Mouse (Mus musculus) frontal cortex, adult 2 months (tissue): ENCODE measurements at regions not wholly inside any gene's neighbourhood (a gene's known extent, or its start where the extent isn't known, plus 50 kb on each side); places are given as distances from the start of the nearest gene placed in this dataset.

Experiments used
- DNase-seq, 2 experiments: peaks; one replicate each; pipeline ENCODE4 v3.0.0; 2022; ENCODE audit warnings: low spot score in 1 of 2; ENCODE audit errors: extremely low spot score in 1 of 2

DNA sequence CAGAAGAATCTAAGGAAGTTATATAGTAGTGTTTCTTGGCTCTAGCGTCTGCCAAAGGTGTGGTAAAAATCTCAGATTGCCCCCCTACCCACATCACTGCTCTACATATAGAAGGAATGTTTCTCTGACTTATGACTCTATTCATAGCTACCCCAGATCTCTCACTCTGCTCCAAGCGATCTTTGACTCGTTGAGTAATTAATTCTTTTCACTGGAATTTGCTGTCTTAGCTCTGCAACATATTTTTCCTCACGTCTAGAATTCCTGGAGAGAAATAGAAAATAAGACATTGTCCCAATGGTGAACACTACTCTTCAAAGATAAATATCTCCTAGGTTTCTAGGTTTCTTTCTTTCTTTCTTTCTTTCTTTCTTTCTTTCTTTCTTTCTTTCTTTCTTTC lies 829.5 kb upstream of the Adgrl2 start:
- DNase-seq = no peak

DNA sequence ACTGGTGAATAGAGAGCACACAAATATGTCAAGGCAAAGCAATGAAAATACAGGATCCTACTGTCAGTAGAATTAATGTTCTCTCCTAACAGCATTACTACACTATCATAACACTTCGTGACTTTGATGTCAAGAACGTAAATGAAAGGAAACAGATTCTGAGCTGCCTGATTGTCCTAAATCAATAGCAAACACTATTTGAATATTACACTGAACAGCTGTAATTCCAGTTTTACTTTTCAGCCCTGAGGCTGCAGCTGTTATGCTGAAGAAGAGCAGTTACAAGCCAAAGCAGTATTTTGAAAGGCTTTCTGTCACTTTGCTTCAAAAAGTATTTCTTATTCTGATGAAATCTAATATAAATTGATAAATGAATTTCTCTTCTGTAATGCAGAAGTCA lies 828.7 kb upstream of the Adgrl2 start:
- no peak for DNase-seq

DNA sequence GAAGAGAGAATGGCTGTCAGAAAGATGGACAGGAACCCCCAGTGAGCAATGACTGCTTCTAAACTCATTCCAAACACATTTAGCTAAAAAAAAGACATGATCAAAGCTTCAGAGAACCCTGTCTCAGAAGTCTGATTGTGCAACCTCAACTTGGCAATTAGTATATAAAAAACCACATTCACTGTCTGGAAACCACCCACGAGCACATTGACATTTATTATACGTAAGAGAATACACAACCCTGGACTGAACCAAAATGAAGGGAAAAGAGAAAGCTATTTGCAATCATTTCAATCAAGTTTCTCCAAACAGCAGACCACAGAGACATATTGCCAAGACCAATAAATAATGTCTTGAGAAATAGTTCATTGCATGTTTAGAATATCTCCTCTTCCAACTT lies 820.7 kb upstream of the Adgrl2 start:
- no peak for DNase-seq

DNA sequence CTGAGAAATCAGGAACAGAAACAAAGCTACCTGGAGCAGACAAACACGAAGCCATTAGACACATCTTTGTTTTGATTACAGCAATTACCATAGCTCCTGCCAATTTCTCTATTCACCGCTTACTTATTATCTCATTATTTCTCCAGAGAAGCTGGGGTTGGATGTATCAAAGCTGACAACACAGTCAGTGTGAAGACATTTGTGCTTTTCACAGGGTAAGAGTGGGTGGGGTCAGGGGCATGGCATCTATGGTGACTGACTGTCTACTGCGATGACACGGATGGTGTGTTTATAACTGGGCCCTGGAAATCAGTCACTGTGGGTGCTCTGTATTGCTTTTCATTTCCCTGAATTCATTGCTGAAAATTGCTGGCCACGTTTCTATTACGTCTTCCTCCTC lies 815.0 kb upstream of the Adgrl2 start:
- DNase-seq = no peak

DNA sequence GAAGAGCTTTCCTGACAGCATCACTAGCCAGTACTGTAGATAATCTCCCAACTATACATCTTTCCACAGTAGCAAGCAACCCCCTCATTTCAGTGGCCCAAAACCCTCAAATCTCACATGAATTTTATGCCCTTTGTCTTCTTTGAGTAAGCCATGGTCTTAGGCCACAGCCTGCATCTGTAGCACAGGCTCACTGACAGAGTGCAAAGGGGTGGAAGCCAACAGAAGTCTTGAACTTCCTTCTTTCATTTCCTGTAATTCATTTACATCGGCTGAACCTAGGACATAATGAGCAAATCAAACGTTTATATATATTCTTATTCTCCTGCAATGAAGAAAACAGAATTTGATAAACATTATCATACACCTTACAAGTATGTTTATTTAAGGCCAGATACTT lies 805.8 kb upstream of the Adgrl2 start:
- DNase-seq = no peak

DNA sequence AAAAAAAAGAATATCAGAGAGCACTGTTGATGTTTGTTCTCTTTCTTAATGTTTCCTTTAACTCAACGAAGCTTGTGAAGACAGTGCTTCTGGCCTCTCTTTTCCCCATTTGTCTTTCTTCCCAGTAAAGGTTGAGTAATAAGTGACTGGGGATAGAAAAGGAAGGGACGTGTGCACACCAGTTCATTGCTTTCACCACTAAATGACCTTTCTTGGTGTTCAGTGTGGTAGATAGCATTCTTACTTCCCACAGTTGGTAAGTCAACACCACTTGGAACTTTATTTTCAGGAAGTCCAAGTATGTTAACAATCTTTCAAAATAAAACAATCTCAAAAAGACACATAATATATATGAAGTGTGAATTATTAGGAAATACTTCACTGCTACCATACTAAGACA lies 801.2 kb upstream of the Adgrl2 start:
- DNase-seq = no peak

DNA sequence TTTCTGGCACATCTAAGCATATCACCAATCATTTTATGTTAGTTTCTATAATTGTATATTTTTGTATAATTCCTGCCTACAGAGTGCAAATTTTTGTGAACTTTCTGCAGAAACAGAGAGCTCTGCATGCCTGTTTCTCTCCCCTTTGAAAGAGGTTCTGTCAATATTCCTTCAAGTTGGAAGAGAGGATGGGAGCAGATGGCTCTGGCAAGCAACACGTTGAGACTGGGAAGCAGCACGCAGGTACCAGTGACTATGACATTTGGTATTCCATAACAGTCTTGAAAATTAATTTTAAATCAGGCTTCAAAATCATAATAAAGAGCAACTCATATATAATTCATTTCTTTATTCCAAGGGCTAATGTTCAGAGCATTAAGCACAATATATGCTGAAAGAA lies 795.7 kb upstream of the Adgrl2 start:
- peak in 1 of 2 experiments; percentile 4 for DNase-seq

DNA sequence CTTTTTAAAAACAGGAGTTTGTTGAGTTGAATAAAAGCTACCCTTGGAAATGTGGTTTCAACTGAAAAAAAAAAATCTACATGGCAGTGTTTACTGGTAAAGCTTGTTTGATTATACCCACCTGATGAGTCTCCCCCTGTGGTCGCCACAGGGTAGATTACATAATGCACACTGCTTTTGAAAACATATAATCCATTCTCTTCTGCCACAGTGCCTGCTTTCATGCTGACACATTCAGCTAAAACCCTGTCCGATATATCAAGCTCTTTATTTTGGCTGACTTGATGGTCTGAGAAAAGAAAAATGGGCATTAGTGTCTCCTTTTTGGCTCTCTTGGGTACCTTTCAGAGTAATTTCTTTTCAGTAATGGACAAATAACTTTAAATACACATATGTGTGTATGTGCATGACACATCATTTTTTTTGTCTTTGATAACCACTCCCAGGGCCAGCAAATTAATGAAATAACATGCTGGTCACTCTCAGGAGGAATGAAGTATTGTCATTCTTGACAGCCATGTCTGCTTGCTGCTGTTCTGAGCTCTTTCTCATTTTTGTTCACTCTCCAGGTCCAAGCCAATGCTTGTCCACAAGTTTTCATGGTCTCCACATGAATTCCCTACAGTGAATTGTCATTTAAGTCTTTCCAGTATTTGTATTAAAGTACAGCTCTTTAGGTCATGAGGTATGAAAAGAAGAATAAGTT lies 793.7 kb upstream of the Adgrl2 start:
- no peak for DNase-seq

DNA sequence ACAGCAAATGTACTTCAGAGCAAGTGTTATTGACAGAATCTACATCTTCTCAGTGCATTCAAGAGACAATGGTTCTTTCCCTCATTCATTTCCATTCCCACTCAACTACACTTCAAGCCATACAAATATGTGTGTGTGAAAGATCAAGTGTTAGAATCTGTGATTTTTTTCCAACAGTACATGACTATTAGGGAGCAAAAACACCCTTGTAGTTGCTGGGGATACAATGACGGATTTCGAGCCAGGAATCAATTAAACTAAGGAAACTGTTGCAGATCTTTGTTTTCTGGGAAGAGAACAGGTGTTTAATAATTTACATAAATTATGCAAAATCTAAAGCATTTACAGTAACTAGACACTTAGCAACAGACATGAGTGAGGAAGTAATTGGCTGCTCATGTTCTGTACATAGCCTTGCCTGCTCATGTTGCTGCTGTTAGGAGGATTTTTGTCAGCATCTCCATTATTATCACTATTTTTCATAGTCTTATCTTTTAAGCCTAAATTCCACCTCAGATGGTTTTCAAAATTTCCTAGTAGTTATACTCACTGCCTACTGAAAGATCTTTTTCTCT lies 777.6 kb upstream of the Adgrl2 start:
- no peak for DNase-seq

DNA sequence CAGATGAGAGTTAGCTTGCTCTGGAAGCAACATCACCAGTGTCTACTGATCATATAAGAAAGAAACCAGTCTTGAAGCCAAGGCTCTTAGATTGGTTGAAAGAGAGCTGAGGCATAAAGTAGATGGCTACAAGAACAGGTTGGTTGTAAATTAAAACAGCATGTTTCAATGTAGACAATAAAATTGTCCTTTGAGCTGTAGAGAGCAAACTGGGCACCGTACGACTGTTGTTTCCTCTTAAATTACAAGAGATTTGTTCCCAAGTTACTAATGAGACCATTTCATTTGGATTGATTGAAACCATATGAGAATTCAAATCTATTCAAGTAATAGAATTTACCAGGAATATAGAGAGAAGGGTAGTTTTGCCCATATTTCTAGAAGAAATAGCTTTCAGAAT lies 770.9 kb upstream of the Adgrl2 start:
- no peak for DNase-seq

DNA sequence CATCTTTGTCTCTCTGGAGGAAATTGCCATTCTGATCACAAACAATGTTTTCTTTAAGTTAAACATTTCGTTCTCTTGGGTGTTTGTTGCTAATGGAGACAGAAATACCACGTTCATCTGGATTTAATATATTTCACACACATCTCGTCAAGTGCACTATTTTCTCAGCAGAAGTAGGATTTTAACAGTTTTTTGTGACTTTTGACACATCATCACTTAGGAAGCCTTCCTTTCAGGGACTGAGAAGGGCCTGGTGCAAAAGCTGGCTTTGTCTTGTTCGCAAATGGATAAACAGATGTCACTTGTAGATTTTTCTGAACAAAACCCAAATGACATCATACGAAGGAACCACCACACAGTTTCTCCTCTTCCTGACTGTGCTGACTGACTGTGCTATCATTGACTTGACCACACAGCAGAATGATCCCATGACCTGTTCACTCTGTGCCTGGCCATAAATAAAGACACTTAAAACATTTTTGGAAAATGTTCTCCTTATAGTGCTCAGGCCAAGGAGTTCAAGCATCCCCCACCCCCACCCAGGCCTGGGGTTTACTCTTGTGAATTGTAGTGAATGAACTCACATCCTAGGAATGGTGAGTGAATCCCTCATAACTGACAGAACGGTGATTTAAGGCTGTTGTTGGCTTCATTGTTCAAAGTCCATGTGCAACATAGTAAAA lies 767.7 kb upstream of the Adgrl2 start:
- DNase-seq = no peak

DNA sequence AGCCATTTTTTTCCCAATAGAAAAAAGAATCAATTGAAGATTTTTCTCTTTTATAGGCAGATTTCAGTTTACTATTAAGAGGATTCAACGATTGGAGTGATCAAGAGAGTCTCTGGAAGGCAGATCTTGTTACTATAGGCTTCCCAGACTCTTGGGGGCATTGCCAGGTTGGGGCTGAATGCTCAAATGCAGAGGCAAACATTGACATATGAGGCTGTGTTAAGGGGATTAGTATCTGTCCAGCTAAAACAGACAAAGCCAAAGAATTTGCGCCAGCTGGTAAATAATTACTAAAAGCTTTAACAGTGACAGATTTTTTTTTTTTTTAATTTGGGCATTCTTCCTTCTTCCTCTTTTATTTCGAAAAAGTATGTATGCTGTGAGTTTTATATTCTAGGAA lies 745.7 kb upstream of the Adgrl2 start:
- DNase-seq = no peak

DNA sequence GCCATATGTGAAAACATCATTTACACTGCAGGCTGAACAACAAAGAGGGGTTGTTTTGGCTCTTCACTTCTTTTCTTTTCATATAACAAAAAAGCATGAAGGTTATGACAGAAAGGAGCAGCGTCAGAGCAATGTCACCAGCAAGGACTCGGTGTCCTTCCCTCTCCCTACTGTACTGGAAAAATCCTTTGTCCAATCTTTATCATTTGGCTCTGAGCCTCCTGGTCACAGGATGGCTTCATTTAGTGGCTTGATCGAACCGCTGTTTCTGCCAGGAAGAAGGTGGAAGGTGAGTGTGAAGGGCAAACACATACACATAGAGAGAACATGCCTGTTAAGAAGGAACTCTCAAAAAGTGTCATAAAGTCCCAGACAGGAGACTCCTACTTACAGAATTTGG lies 735.9 kb upstream of the Adgrl2 start:
- DNase-seq = no peak

DNA sequence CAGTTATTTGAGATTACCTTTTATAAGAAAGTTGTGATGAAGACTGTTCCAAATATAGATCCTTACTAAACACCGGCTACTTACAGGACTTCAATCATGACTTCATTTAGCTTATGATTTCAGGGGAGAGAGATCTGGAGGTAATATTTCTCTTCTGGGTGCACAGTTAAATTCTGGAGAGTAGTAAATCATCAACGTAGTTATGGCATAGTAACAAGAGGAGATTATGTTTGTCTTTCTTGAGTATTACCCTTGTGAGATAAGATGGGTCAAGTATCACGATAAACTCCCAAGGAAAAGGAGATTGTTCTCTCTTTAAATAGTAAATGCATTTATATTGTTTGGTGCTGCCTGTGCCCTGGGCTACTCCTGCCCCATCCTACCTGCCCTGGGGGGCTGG lies 734.5 kb upstream of the Adgrl2 start:
- no peak for DNase-seq

DNA sequence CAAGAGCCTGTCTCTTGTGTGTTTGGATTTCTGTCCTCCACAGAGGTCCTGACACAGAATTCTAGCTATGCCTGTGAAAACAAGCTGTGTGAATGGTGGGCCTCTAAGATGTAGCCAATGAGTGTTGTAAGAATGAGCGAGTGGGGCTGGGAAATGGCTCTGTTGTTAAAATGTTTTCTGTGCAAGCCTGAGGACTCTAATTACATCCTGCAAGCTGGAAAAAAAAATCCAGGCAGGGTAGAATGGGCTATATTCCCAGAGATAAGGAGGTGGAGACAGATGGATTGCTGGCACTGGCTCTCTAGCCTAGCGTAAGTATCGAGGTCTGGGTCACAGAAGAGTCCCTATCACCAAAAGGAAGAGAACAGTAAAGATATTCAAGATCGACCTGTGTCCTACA lies 731.5 kb upstream of the Adgrl2 start:
- DNase-seq = peak in 1 of 2 experiments; percentile 15

DNA sequence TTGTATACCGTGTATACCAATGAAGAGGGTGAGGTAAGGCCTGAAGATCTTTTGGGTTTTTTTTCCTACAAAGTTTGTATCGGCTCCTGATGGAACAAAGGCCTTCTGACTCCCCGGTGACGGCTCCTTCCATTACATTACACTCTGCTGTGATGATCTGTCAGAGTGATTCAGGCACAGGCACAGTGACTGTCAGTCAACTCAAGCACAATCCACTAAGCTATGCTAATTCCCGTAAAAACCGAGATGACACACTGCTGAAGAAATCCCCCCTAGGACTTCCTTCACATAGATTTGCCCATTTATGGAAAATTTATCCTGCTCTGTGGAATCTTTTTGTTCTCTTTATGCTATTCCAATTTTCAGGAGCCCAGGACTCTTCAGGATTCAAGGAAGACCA lies 730.0 kb upstream of the Adgrl2 start:
- DNase-seq = no peak

DNA sequence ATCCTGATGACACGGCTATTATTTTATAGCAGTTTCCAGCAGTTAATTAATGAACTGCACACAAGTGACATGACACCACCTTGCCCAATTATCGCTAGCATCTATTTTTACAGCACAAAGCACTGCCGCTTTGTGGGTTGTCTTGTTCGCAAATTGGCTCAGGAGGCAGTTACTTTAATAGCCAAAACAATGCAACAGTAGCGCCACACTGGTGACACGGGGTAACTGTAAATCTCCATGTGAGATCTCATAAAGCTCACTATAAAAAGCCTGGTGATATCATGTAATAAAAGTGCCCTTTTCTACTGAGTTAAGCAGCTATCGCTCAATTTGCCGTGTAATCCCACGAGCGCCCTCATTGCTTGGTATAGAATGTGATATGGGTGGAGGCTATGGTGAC lies 715.4 kb upstream of the Adgrl2 start:
- peak in 1 of 2 experiments; percentile 47 for DNase-seq

DNA sequence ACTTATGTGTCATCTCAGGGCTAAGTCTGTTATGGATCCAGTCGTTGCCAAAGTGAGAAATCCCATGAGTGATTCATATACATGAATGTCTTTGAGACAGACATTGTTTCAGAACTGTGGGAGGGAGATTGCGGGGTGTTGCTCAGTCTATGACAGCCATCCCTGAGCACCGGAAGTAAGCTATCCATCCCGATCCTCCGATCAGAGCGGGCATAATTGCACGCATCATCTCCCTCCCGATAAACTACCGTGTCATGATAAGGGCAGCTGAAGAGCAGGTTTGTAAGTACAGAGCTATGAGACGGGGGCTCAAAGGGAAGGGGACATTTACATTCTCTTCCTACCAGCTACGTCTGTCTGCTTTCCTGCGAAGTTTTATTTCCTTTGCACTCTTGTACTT lies 715.0 kb upstream of the Adgrl2 start:
- DNase-seq = peak in 1 of 2 experiments; percentile 28

DNA sequence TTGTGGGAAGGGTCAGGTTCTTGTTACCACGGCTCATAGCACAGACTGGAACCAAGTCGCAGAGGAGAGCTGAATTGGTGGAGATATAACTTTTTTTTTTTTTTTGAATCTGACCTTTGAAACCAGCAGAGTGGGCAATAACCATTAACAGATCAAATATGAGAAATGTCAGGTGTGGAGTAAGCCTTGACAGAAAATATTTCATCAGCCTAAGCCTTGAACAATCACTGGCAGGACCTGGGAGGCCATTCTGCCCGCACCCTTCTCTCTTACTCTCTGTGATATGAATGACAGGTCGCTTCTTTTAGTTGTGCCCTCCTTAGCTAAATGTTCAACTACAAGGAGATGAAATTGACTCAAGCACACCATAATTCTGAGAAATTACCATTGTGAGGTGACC lies 714.1 kb upstream of the Adgrl2 start:
- DNase-seq = no peak

DNA sequence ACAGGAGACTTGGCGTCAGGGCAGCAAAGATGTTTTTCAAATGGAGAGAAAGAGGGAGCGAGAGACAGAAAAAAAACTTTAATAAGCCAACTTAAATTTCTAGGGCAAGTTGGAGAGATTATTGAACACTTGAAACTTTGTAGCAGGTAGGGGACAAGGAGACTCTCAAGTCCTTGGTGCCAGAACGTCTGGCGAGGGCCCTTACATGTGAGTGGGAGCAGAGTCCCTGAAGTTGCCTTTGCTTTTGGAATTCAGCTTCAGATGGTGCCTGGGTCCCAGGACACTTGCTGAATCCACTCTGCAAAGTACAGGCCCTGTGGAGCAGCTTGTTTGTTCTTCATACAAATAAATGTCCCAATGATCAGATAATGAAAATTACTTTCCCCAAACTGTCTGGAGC lies 693.2 kb upstream of the Adgrl2 start:
- DNase-seq = no peak

DNA sequence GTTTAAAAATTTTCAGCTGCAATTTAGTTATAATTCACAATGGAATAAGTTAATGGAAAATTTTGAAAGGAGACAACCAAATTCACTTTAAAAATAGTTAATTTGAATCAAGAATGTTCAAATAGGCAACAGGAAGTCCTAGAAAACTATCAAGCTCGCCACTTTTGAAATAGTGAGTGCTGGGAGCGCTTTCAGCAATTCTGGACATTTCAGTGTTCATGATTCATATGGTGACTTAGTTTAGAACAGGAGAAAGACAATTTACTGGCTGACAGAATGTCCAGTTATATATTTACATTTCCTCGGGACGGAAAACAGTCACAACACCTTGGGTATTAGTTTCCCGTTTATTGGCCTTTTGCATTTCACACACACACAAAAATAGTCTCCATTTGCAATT lies 691.9 kb upstream of the Adgrl2 start:
- no peak for DNase-seq

DNA sequence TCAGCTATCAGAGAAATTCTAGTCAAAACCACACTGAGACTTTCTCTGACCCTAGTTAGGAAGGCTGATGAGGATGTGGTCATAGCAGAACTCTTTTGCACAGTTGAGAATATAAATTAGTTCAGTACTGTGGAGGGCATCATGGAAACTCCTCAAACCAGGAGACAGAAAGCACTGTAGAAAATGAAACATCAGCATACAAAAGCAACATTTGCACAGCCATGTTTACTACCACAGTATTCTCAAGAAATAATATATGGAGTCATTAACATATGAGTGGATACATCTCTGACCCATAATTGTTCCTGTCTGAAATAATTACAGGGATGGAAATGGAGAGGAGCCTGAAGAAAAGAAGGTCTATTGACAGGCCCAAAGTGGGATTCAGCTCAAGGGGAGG lies 683.6 kb upstream of the Adgrl2 start:
- no peak for DNase-seq
